Mouse (Mus musculus) left cerebral cortex, postnatal 10 days (tissue): ENCODE data around the gene Gm20594. TPM values are rescaled to one million over a fixed set of nuclear protein-coding genes. Genes with fewer than 3 reads are reported as not detected.
A peak's percentile ranks its signal among the peaks of the same experiment; 100 is the strongest.

Source experiments
- DNase-seq, 2 experiments: peaks; one replicate each; pipeline ENCODE4 v3.0.0; 2021 to 2022; ENCODE audit warnings: low spot score in 2 of 2, mixed read lengths in 1 of 2; ENCODE audit errors: extremely low spot score in 1 of 2
- intact Hi-C: fragments of 180-260 bp; cut with DNase I; formaldehyde crosslinking; loops from one replicate; pipeline ENCODE4 v1.15.1; 2025
- total RNA-seq, 2 experiments: library from RNA; stranded (reverse); gene quantifications; 2 replicates each; pipeline ENCODE4 v1.2.3; 2021

Gm20594 gene
- total RNA-seq, result not detected

DNA sequence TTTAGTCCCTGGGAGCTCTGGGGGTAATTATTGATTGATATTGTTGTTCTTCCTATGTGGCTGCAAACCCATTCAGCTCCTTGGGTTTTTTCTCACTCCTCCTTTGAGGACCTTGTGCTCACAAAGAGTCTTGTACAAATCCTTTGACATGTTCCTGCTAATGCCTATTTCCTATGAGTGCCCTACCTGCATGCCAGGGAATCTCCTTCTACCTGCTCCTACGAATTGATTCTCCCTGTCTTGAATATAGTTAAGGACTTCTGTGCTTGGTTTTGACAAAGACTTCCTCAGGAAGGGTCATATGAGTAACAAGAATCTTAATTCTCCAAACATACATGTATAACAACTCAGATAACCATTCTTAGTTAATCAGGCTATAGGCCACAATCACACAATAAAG is at the start of gene Gm20594:
Gene Gm20594 (plus strand): TSS at position 301 of the 400 bp plus-strand sequence.
- no peak for DNase-seq
- intact Hi-C loops, result no loop called here

DNA sequence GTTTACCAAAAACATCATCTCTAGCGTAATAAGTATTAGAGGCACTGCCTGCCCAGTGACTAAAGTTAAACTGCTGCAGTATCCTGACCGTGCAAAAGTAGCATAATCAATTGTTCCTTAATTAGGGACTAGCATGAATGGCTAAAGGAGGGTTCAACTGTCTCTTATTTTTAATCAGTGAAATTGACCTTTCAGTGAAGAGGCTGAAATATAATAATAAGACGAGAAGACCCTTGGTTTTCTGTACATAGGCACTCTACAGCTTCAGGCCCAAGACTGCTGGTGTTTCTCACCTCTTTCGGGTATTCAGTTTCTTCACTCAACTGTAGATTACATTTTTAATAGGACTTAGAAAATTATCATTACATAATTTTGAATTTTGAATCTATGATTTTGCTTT is 398 bp downstream of the Gm20594 start:
- intact Hi-C loops, result no loop called here
- DNase-seq, result no peak

DNA sequence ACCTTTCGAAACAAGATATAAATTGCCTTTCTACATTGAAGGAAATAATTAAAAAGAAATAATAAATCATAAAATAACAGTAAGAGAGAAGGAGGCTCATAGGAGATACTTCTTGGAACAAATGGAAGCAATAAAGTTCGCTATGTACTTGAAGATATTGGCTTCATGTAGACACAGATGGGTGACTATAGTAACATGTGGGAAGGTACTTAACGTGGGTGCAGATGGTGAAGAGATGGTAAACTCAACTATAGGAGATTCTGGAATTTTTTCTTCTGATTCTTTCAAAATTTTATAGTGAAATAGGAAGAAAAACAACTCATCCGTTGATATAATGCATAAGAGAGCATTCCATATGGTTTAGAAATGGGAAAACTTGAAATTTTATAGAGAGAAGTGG is 16.1 kb downstream of the Gm20594 start:
- DNase-seq, result no peak
- intact Hi-C loops, result no loop called here

DNA sequence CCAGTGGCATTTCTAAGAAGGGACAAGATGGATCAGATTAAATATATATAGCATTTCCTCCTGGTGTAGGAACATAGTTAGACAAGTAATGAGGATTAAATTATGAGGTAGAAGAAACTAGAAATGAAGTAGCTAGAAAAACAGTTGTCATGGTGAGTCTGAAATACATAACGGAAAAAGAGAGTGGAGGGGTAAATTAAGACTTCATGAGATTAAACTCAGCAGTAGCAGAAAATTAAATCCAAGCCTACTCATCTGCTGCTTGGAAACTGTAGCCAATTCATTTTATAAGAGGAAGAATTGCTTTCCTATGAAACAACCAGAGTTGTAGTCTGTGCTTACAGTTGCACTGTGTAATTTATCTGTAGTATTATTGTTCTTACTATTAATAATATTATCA is 29.1 kb downstream of the Gm20594 start:
- intact Hi-C loops, result no loop called here

More for the DNA sequence above, 29.1 kb downstream of the Gm20594 start:
- DNase-seq, result peak in 1 of 2 experiments; percentile 3

Other genes starting within 250 kb of the Gm20594 start
- 10 to 100 TPM; 76.6 to 80.2 TPM for gene Lrrtm4, start 201.0 kb downstream of the Gm20594 start, total RNA-seq